ENCODE assay signal across 23 mouse cellular contexts in the genomic region with DNA sequence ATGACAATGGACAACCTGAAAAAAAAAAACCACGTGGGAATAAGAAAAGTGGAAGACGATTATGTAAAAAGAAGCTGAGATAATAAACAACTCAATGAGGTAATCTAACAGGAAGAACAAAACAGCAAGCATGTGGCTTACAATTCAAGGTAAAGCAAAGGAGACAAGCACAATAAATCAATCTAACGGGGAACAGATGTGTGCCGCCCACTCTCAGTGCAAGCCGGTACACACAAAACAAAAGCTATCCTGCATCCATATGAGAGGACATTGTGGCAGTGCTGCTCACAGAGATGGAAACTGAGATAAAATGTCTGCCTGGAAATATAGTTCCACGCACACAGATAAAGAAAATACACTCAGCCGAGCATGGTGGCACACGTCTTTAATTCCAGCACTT. TPM values are rescaled to one million over a fixed set of nuclear protein-coding genes. Genes with fewer than 3 reads are reported as not detected.
A peak's percentile ranks its signal among the peaks of the same experiment; 100 is the strongest.
DNase-seq lines count a peak whose midpoint lies in the region; ATAC-seq and TF ChIP-seq lines count a peak whose summit lies in the region.
"Had no signal": no experiment of that assay in that cellular context is flagged by ENCODE, and none has a peak within 500 bp of the region (broad histone marks: within the 10 kb centered on the region; RNA-seq: fewer than 3 reads in every experiment).

No protein-coding gene starts in this region.

- no peaks in the 10 kb centered on the region for H3K27me3 ChIP-seq in embryonic facial prominence, embryonic 11.5 days (ENCODE audit: control insufficient read depth, insufficient read depth, low read length)
- no peaks in the 10 kb centered on the region for H3K27me3 ChIP-seq in embryonic facial prominence, embryonic 10.5 days (replicated peaks; ENCODE audit: low read depth, poor library complexity, severe bottlenecking)
- no peaks in the 10 kb centered on the region for H3K27me3 ChIP-seq in MEL (ENCODE audit: control insufficient read depth in 1 of 2, insufficient read depth in 2 of 2, low read length in 2 of 2)
- H3K27me3 ChIP-seq in stomach, postnatal 0 days (ENCODE audit: control insufficient read depth, insufficient read depth, low read length) = no peaks in the 10 kb centered on the region
- H3K27me3 ChIP-seq in forebrain, embryonic 13.5 days = no peaks in the 10 kb centered on the region
- H3K27me3 ChIP-seq: CH12.LX; embryonic facial prominence, embryonic 15.5 days; forebrain, embryonic 15.5 days; heart, embryonic 12.5 days had no signal

- no peak for TF ChIP-seq CTCF in MEL (IDR thresholded peaks at IDR 0.05 in 2 of 3, conservative IDR thresholded peaks at IDR 0.05 in 1 of 3; ENCODE audit: control insufficient read depth in 1 of 3, insufficient read depth in 1 of 3, low read depth in 2 of 3, low read length in 3 of 3, poor library complexity in 1 of 3, severe bottlenecking in 1 of 3)
- TF ChIP-seq CTCF in stomach, postnatal 0 days (IDR thresholded peaks at IDR 0.05; ENCODE audit: low read depth) = no peak

- no peaks in the 10 kb centered on the region for H3K36me3 ChIP-seq in embryonic facial prominence, embryonic 11.5 days (replicated peaks; ENCODE audit: control insufficient read depth, insufficient read depth, low read depth, low read length)
- no peaks in the 10 kb centered on the region for H3K36me3 ChIP-seq in embryonic facial prominence, embryonic 10.5 days (replicated peaks)
- H3K36me3 ChIP-seq in MEL (ENCODE audit: control insufficient read depth in 1 of 2, insufficient read depth in 2 of 2, low read length in 2 of 2) = peaks cover 0 to 3% of the 10 kb centered on the region in 2 experiments; a peak in 1 of 4 replicates
- H3K36me3 ChIP-seq in stomach, postnatal 0 days (ENCODE audit: control insufficient read depth, insufficient read depth, low read length) = no peaks in the 10 kb centered on the region
- no peaks in the 10 kb centered on the region for H3K36me3 ChIP-seq in forebrain, embryonic 13.5 days (ENCODE audit: poor library complexity, severe bottlenecking)
- H3K36me3 ChIP-seq: embryonic facial prominence, embryonic 15.5 days; forebrain, embryonic 10.5 days; forebrain, embryonic 15.5 days; heart, embryonic 12.5 days; hindbrain, embryonic 10.5 days had no signal

- no peak for TF ChIP-seq RAD21 in MEL (IDR thresholded peaks at IDR 0.05; ENCODE audit: low read depth, low read length)

- H3K9me3 ChIP-seq in embryonic facial prominence, embryonic 11.5 days (replicated peaks; ENCODE audit: control insufficient read depth, low read length) = no peaks in the 10 kb centered on the region
- no peaks in the 10 kb centered on the region for H3K9me3 ChIP-seq in embryonic facial prominence, embryonic 10.5 days
- no peaks in the 10 kb centered on the region for H3K9me3 ChIP-seq in MEL (replicated peaks; ENCODE audit: insufficient read depth, low read length)
- H3K9me3 ChIP-seq in stomach, postnatal 0 days (ENCODE audit: control insufficient read depth, low read length) = no peaks in the 10 kb centered on the region
- H3K9me3 ChIP-seq in forebrain, embryonic 13.5 days (replicated peaks) = no peaks in the 10 kb centered on the region
- H3K9me3 ChIP-seq: embryonic facial prominence, embryonic 15.5 days; forebrain, embryonic 10.5 days; forebrain, embryonic 15.5 days; heart, embryonic 12.5 days; hindbrain, embryonic 10.5 days had no signal

- no peak overlapping the region for H3K9ac ChIP-seq in embryonic facial prominence, embryonic 11.5 days (replicated peaks; ENCODE audit: low read length)
- no peak overlapping the region for H3K9ac ChIP-seq in MEL (ENCODE audit: control insufficient read depth, low read depth, low read length, poor library complexity, severe bottlenecking)
- no peak overlapping the region for H3K9ac ChIP-seq in stomach, postnatal 0 days (ENCODE audit: low read length)
- no peak overlapping the region for H3K9ac ChIP-seq in forebrain, embryonic 13.5 days
- H3K9ac ChIP-seq: embryonic facial prominence, embryonic 15.5 days; forebrain, embryonic 15.5 days; heart, embryonic 12.5 days; hindbrain, embryonic 14.5 days had no signal

- H3K4me3 ChIP-seq in embryonic facial prominence, embryonic 11.5 days (ENCODE audit: low read depth, low read length) = no peak overlapping the region
- H3K4me3 ChIP-seq in embryonic facial prominence, embryonic 10.5 days = no peak overlapping the region
- H3K4me3 ChIP-seq in MEL (ENCODE audit: control insufficient read depth in 1 of 2, insufficient read depth in 1 of 2, low read depth in 2 of 2, low read length in 2 of 2) = no peak overlapping the region
- H3K4me3 ChIP-seq in stomach, postnatal 0 days (ENCODE audit: low read depth, low read length) = no peak overlapping the region
- no peak overlapping the region for H3K4me3 ChIP-seq in forebrain, embryonic 13.5 days
- H3K4me3 ChIP-seq: embryonic facial prominence, embryonic 15.5 days; erythroblast, embryonic 14.5 days; forebrain, embryonic 10.5 days; forebrain, embryonic 15.5 days; heart, adult 2 months; heart, embryonic 12.5 days; hindbrain, embryonic 10.5 days had no signal

- no peak for TF ChIP-seq POLR2A in MEL (IDR thresholded peaks at IDR 0.05; ENCODE audit: control insufficient read depth in 1 of 2, insufficient read depth in 1 of 2, low read depth in 1 of 2, low read length in 2 of 2, poor library complexity in 1 of 2)

- TF ChIP-seq EP300 in MEL (IDR thresholded peaks at IDR 0.05; ENCODE audit: low read depth in 1 of 2, low read length in 2 of 2) = no peak
- no peak for TF ChIP-seq EP300 in stomach, postnatal 0 days (optimal IDR thresholded peaks at IDR 0.05)

- no peak overlapping the region for H3K4me2 ChIP-seq in embryonic facial prominence, embryonic 11.5 days (ENCODE audit: low read depth, low read length)
- H3K4me2 ChIP-seq in stomach, postnatal 0 days (replicated peaks; ENCODE audit: low read depth) = no peak overlapping the region
- no peak overlapping the region for H3K4me2 ChIP-seq in forebrain, embryonic 13.5 days
- H3K4me2 ChIP-seq: embryonic facial prominence, embryonic 15.5 days; forebrain, embryonic 15.5 days; heart, embryonic 12.5 days; hindbrain, embryonic 14.5 days had no signal

- H3K27ac ChIP-seq in embryonic facial prominence, embryonic 11.5 days (replicated peaks; ENCODE audit: low read depth, low read length) = no peak overlapping the region
- H3K27ac ChIP-seq in embryonic facial prominence, embryonic 10.5 days (replicated peaks) = no peak overlapping the region
- H3K27ac ChIP-seq in MEL (ENCODE audit: control insufficient read depth, low read depth, low read length) = no peak overlapping the region
- no peak overlapping the region for H3K27ac ChIP-seq in stomach, postnatal 0 days (replicated peaks)
- H3K27ac ChIP-seq in forebrain, embryonic 13.5 days = no peak overlapping the region
- H3K27ac ChIP-seq: embryonic facial prominence, embryonic 15.5 days; forebrain, embryonic 10.5 days; forebrain, embryonic 15.5 days; heart, adult 2 months; hindbrain, embryonic 10.5 days; hindbrain, embryonic 14.5 days had no signal

- no peak for ATAC-seq in embryonic facial prominence, embryonic 11.5 days (replicated peaks; ENCODE audit: insufficient number of reproducible peaks, low FRiP score, low TSS enrichment, low read depth)
- ATAC-seq in stomach, postnatal 0 days (ENCODE audit: low FRiP score, low TSS enrichment) = no peak
- ATAC-seq in forebrain, embryonic 13.5 days = no peak
- ATAC-seq: forebrain, embryonic 15.5 days; intestine, embryonic 16.5 days had no signal

- peak; percentile 33 for DNase-seq in embryonic facial prominence, embryonic 11.5 days (ENCODE audit: low spot score)
- no peak for DNase-seq in embryonic facial prominence, embryonic 10.5 days (ENCODE audit: low spot score)
- DNase-seq in MEL (ENCODE audit: low read depth, low spot score) = no peak
- DNase-seq in forelimb bud, embryonic 11.5 days (ENCODE audit: low read depth, low spot score) = peak; percentile 49
- peak; percentile 37 for DNase-seq in mesoderm, embryonic 11.5 days (ENCODE audit: low read depth, low spot score)
- DNase-seq in stomach, postnatal 0 days (ENCODE audit: low spot score) = no peak
- DNase-seq: adrenal gland, adult 2 months; adrenal gland, postnatal 36 days; cerebellum, adult 11-12 months; cerebellum, adult 9-11 months; cerebellum, postnatal 36 days; gastrocnemius, postnatal 10 days; heart, adult 2 months had no signal

- H3K79me2 ChIP-seq in MEL (ENCODE audit: control insufficient read depth, insufficient read depth, low read length, poor library complexity) = no peaks in the 10 kb centered on the region

- H3K4me1 ChIP-seq in embryonic facial prominence, embryonic 11.5 days (ENCODE audit: control insufficient read depth, insufficient read depth, low read length) = no peaks in the 10 kb centered on the region
- no peaks in the 10 kb centered on the region for H3K4me1 ChIP-seq in embryonic facial prominence, embryonic 10.5 days
- peaks cover 3 to 18% of the 10 kb centered on the region in 2 experiments; a peak in 3 of 4 replicates for H3K4me1 ChIP-seq in MEL (ENCODE audit: control insufficient read depth in 1 of 2, insufficient read depth in 2 of 2, low read length in 2 of 2)
- no peaks in the 10 kb centered on the region for H3K4me1 ChIP-seq in stomach, postnatal 0 days (replicated peaks; ENCODE audit: control insufficient read depth, insufficient read depth)
- H3K4me1 ChIP-seq in forebrain, embryonic 13.5 days = no peaks in the 10 kb centered on the region
- H3K4me1 ChIP-seq: embryonic facial prominence, embryonic 15.5 days; forebrain, embryonic 10.5 days; forebrain, embryonic 15.5 days; hindbrain, embryonic 10.5 days had no signal

- 61% methylated on average over 8 of the region's 8 CpGs for WGBS in embryonic facial prominence, embryonic 11.5 days
- WGBS in embryonic facial prominence, embryonic 10.5 days = 77% methylated on average over 8 of the region's 8 CpGs
- WGBS in stomach, postnatal 0 days = 72% methylated on average over 8 of the region's 8 CpGs
- WGBS in forebrain, embryonic 13.5 days = 89% methylated on average over 8 of the region's 8 CpGs

TF ChIP-seq in MEL, 35 proteins besides CTCF, POLR2A, EP300 and RAD21 (continues in another document):
- TF ChIP-seq CHD2 (IDR thresholded peaks at IDR 0.05; ENCODE audit: low read length) (no peak), HCFC1 (IDR thresholded peaks at IDR 0.05; ENCODE audit: low read depth, low read length) (no peak), RCOR1 (IDR thresholded peaks at IDR 0.05; ENCODE audit: low read depth, low read length) (no peak), ETS1 (IDR thresholded peaks at IDR 0.05; ENCODE audit: low read depth, low read length) (0 out of 2 replicates have a peak, but pooled peaks have one; percentile 16), ZNF384 (IDR thresholded peaks at IDR 0.05; ENCODE audit: low read depth, low read length) (no peak)

RNA-seq across cellular contexts. Expression of a gene that starts 41.7 kb away (rescaled TPM):
- polyA plus RNA-seq in embryonic facial prominence, embryonic 11.5 days (2014; fragmentation: Nextera tagmentation; extraction: Ambion mirVana) = 29.1 and 29.6 TPM in 2 replicates
- polyA plus RNA-seq in embryonic facial prominence, embryonic 10.5 days (2016; fragmentation: Nextera tagmentation; extraction: Ambion mirVana) = 28.9 and 29.5 TPM in 2 replicates
- 4.6 and 7.6 TPM in 2 replicates for total RNA-seq in MEL (2012; rRNA removed)
- 10 to 100 TPM in 1 of 2 experiments, not detected in 1; 35.9 TPM for polyA plus RNA-seq in MEL (2012; ENCODE audit: insufficient read depth in 1 of 2, insufficient read length in 2 of 2, low read depth in 1 of 2, low replicate concordance in 2 of 2, missing spikeins in 1 of 2)
- 5.3 and 6.1 TPM in 2 replicates for polyA plus RNA-seq in stomach, postnatal 0 days (2015; fragmentation: Nextera tagmentation; extraction: Ambion mirVana)
- polyA plus RNA-seq in forebrain, embryonic 13.5 days (2015; fragmentation: Nextera tagmentation; extraction: Ambion mirVana) = 29.9 and 33.0 TPM in 2 replicates

Comparison
In these comparisons a context has a peak if more than half of its experiments do, and no peak if none do; other contexts are left out.
1. DNase-seq: peak in embryonic facial prominence, embryonic 11.5 days (single experiment), forelimb bud, embryonic 11.5 days (single experiment) and mesoderm, embryonic 11.5 days (single experiment); none in embryonic facial prominence, embryonic 10.5 days (single experiment), MEL (single experiment) and stomach, postnatal 0 days (single experiment).